Mouse (Mus musculus): Measurements from ENCODE around the gene Otud3. TPM values are rescaled to one million over a fixed set of nuclear protein-coding genes. Genes with fewer than 3 reads are reported as not detected.
"Not testable (repeated sequence)": the region's sequence is repeated elsewhere in the genome, so short reads cannot be mapped to it uniquely, and the experiment has no call there.

Gene Otud3
- total and polyA plus RNA-seq, 3 experiments: 11.3 to 15.0 TPM; not detected in 1

DNA sequence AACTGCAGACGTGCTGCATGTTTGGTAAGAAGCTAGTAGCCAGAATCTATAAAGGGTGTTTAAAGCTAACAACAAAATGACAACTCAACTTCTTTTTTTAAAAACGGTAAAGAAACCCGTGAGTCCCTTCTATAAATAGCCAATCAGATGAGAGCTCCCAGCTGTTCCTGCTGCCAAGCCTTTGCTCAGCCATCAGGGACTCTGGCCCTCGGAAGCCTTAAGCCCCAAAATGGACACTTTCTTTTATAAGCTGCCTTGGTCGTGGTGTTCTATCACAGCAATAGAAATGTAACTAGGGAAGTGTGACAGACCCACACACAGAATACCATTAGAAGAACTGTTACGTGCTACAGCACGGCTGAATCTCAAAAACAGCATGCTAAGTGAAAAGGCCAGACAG, 14.4 kb downstream of the Otud3 start:
- TF ChIP-seq CHD1 (IDR thresholded peaks at IDR 0.05; ENCODE audit: low read depth, low read length) (no peak), TAL1 (IDR thresholded peaks at IDR 0.05; ENCODE audit: low read length) (no peak), POLR2A (IDR thresholded peaks at IDR 0.05; ENCODE audit: control insufficient read depth in 1 of 2, insufficient read depth in 1 of 2, low read depth in 1 of 2, low read length in 2 of 2, poor library complexity in 1 of 2) (no peak), KAT2A (conservative IDR thresholded peaks at IDR 0.05; ENCODE audit: low read depth, low read length) (no peak), POLR2AphosphoS5 (IDR thresholded peaks at IDR 0.05; ENCODE audit: borderline replicate concordance, low read depth, low read length) (no peak), ZMIZ1 (IDR thresholded peaks at IDR 0.05; ENCODE audit: low read depth, low read length) (no peak), MEF2A (IDR thresholded peaks at IDR 0.05; ENCODE audit: extremely low read depth, insufficient replicate concordance, low read depth, low read length, poor library complexity, severe bottlenecking) (no peak)
- no peaks in the 10 kb centered on the region for H3K9me3 ChIP-seq (replicated peaks; ENCODE audit: insufficient read depth, low read length)
- no peaks in the 10 kb centered on the region for H3K79me2 ChIP-seq (ENCODE audit: control insufficient read depth, insufficient read depth, low read length, poor library complexity)
- no peak overlapping the region for H3K27ac ChIP-seq (ENCODE audit: control insufficient read depth, low read depth, low read length)
- no peaks in the 10 kb centered on the region for H3K4me1 ChIP-seq (ENCODE audit: control insufficient read depth in 1 of 2, insufficient read depth in 2 of 2, low read length in 2 of 2)
- no peak for DNase-seq (ENCODE audit: low read depth, low spot score)
- H3K9ac ChIP-seq (ENCODE audit: control insufficient read depth, low read depth, low read length, poor library complexity, severe bottlenecking): no peak overlapping the region
- no peaks in the 10 kb centered on the region; a peak in 1 of 4 replicates for H3K36me3 ChIP-seq (ENCODE audit: control insufficient read depth in 1 of 2, insufficient read depth in 2 of 2, low read length in 2 of 2)
- no peaks in the 10 kb centered on the region for H3K27me3 ChIP-seq (ENCODE audit: control insufficient read depth in 1 of 2, insufficient read depth in 2 of 2, low read length in 2 of 2)
- no peak overlapping the region for H3K4me3 ChIP-seq (ENCODE audit: control insufficient read depth in 1 of 2, insufficient read depth in 1 of 2, low read depth in 2 of 2, low read length in 2 of 2)

DNA sequence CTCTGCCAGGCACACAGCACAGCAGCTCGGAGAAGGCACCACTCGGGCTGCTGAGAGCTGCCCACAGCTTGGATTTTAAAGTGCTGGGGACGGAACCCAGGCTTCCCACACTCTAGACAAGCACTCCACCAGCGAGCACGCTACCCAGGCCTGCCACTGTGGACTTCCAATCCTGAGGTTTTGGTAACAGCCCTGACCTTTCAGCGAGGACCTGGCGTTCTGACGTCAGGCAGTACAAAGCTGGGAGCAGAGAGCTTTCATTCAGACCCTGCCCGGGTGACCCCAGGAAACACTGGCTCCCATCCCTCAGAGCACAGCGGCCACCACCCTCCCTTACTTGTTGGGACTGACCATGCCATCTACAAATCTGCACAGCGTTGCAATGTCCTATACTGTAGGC, 20.0 kb downstream of the Otud3 start:
- not testable (repeated sequence) for H3K36me3 ChIP-seq (ENCODE audit: control insufficient read depth in 1 of 2, insufficient read depth in 2 of 2, low read length in 2 of 2); H3K9me3 ChIP-seq (replicated peaks; ENCODE audit: insufficient read depth, low read length); H3K79me2 ChIP-seq (ENCODE audit: control insufficient read depth, insufficient read depth, low read length, poor library complexity); H3K4me1 ChIP-seq (ENCODE audit: control insufficient read depth in 1 of 2, insufficient read depth in 2 of 2, low read length in 2 of 2); H3K27me3 ChIP-seq (ENCODE audit: control insufficient read depth in 1 of 2, insufficient read depth in 2 of 2, low read length in 2 of 2); H3K27ac ChIP-seq (ENCODE audit: control insufficient read depth, low read depth, low read length); DNase-seq (ENCODE audit: low read depth, low spot score); H3K4me3 ChIP-seq (ENCODE audit: control insufficient read depth in 1 of 2, insufficient read depth in 1 of 2, low read depth in 2 of 2, low read length in 2 of 2); H3K9ac ChIP-seq (ENCODE audit: control insufficient read depth, low read depth, low read length, poor library complexity, severe bottlenecking)

DNA sequence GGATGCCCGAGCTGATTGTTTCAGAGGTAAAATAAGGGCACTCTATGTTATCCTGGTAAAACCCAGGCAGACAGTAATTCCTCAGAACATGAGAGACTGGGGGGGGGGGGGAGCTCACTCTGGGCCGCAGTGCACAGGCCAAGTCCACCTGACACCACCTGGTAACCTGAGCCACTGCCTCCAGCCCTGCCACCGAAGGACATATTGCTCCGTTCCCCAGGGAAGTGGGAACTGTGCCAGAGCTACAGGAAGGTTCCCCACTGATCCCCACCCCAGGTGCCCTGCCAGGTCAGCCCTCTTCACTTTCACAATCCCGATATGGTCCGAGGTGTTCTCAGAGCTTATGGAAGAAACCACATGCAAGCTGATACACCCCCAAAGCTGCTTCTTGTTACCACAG, 21.1 kb downstream of the Otud3 start:
- no peaks in the 10 kb centered on the region for H3K27me3 ChIP-seq (ENCODE audit: control insufficient read depth in 1 of 2, insufficient read depth in 2 of 2, low read length in 2 of 2)
- H3K9ac ChIP-seq (ENCODE audit: control insufficient read depth, low read depth, low read length, poor library complexity, severe bottlenecking): no peak overlapping the region
- no peaks in the 10 kb centered on the region for H3K4me1 ChIP-seq (ENCODE audit: control insufficient read depth in 1 of 2, insufficient read depth in 2 of 2, low read length in 2 of 2)
- TF ChIP-seq GABPA (IDR thresholded peaks at IDR 0.05; ENCODE audit: low read depth, low read length): no peak
- no peak for TF ChIP-seq MAZ (IDR thresholded peaks at IDR 0.05; ENCODE audit: low read depth, low read length)
- no peak for TF ChIP-seq NRF1 (IDR thresholded peaks at IDR 0.05; ENCODE audit: insufficient read depth, low read depth, low read length, poor library complexity, severe bottlenecking)
- no peak for TF ChIP-seq USF2 (IDR thresholded peaks at IDR 0.05; ENCODE audit: borderline replicate concordance in 1 of 2, insufficient read depth in 1 of 2, low read depth in 1 of 2, low read length in 2 of 2)
- no peak for TF ChIP-seq BHLHE40 (IDR thresholded peaks at IDR 0.05; ENCODE audit: borderline replicate concordance, low read depth, low read length)
- TF ChIP-seq HCFC1 (IDR thresholded peaks at IDR 0.05; ENCODE audit: low read depth, low read length): no peak
- TF ChIP-seq MAX (IDR thresholded peaks at IDR 0.05; ENCODE audit: low read length): no peak
- TF ChIP-seq SIN3A (IDR thresholded peaks at IDR 0.05; ENCODE audit: low read length): no peak
- no peak for TF ChIP-seq MAFK (IDR thresholded peaks at IDR 0.05; ENCODE audit: borderline replicate concordance, low read depth, low read length)
- no peak for DNase-seq (ENCODE audit: low read depth, low spot score)
- no peaks in the 10 kb centered on the region; a peak in 1 of 4 replicates for H3K36me3 ChIP-seq (ENCODE audit: control insufficient read depth in 1 of 2, insufficient read depth in 2 of 2, low read length in 2 of 2)
- H3K27ac ChIP-seq (ENCODE audit: control insufficient read depth, low read depth, low read length): no peak overlapping the region
- no peak overlapping the region for H3K4me3 ChIP-seq (ENCODE audit: control insufficient read depth in 1 of 2, insufficient read depth in 1 of 2, low read depth in 2 of 2, low read length in 2 of 2)
- no peaks in the 10 kb centered on the region for H3K9me3 ChIP-seq (replicated peaks; ENCODE audit: insufficient read depth, low read length)
- H3K79me2 ChIP-seq (ENCODE audit: control insufficient read depth, insufficient read depth, low read length, poor library complexity): no peaks in the 10 kb centered on the region
